Mouse (Mus musculus): Measurements from ENCODE around the gene Lyzl4.

- no peak for TF ChIP-seq CTCF (IDR thresholded peaks at IDR 0.05; ENCODE audit: low read depth, low read length)
- no peak for TF ChIP-seq TAL1 (conservative IDR thresholded peaks at IDR 0.05; ENCODE audit: low read depth, low read length)
- no peak for TF ChIP-seq GATA1 (IDR thresholded peaks at IDR 0.05; ENCODE audit: borderline replicate concordance, low read length)
- TF ChIP-seq POLR2AphosphoS5 (IDR thresholded peaks at IDR 0.05; ENCODE audit: insufficient replicate concordance, low read depth, low read length), result no peak
Measured at GRCm38 (mm10) chr9:121642401-121643181, 695 bp upstream of the Lyzl4 start, which contains the start of gene Vipr1.

All from G1E (cell line).